24 mouse cellular contexts compared by ENCODE assay signal in genomic region chr17:66090251-66090650, GRCm38 (mm10). TPM values are rescaled to one million over a fixed set of nuclear protein-coding genes. Genes with fewer than 3 reads are reported as not detected.
DNase-seq lines count a peak whose midpoint lies in the region; ATAC-seq and TF ChIP-seq lines count a peak whose summit lies in the region.
"Had no signal": no experiment of that assay in that cellular context is flagged by ENCODE, and none has a peak within 500 bp of the region (broad histone marks: within the 10 kb centered on the region; RNA-seq: fewer than 3 reads in every experiment).

No protein-coding gene starts in this region.

- peaks cover 11% of the 10 kb centered on the region; the same call in 1 of the 2 replicates for H3K79me2 ChIP-seq in liver, adult 2 months (ENCODE audit: control insufficient read depth, insufficient read depth, low read length)

- H3K4me1 ChIP-seq in liver, adult 2 months (ENCODE audit: control insufficient read depth, insufficient read depth, low read length): peaks cover 2% of the 10 kb centered on the region
- no peaks in the 10 kb centered on the region for H3K4me1 ChIP-seq in liver, embryonic 12.5 days
- H3K4me1 ChIP-seq: embryonic facial prominence, embryonic 15.5 days; forebrain, embryonic 10.5 days; forebrain, embryonic 12.5 days had no signal

- H3K27ac ChIP-seq in liver, adult 2 months (replicated peaks; ENCODE audit: insufficient read depth, low read depth, low read length): no peak overlapping the region
- H3K27ac ChIP-seq in liver, embryonic 12.5 days: no peak overlapping the region
- H3K27ac ChIP-seq: embryonic facial prominence, embryonic 13.5 days; embryonic facial prominence, embryonic 15.5 days; forebrain, embryonic 10.5 days; forebrain, embryonic 12.5 days had no signal

- no peaks in the 10 kb centered on the region for H3K9me3 ChIP-seq in liver, embryonic 12.5 days (replicated peaks)
- H3K9me3 ChIP-seq: embryonic facial prominence, embryonic 13.5 days; embryonic facial prominence, embryonic 15.5 days; forebrain, embryonic 10.5 days; forebrain, embryonic 12.5 days had no signal

- DNase-seq in liver, adult 2 months (ENCODE audit: extremely low read depth, low read depth, low spot score): peak; percentile 10
- peak; percentile 56 for DNase-seq in 3T3-L1 (ENCODE audit: low read depth, low spot score)
- DNase-seq in adipocyte (ENCODE audit: low spot score): peak; percentile 45
- no peak for DNase-seq in urinary bladder, postnatal 36 days (ENCODE audit: low spot score in 2 of 2)
- DNase-seq: adrenal gland, adult 2 months; adrenal gland, postnatal 10 days; adrenal gland, postnatal 25 days; cerebellum, adult 11 months; cerebellum, adult 18-20 months; cerebellum, adult 8-10 months; cerebellum, adult 9-11 months; cerebellum, postnatal 14 days; cerebellum, postnatal 36 days; embryo, embryonic 11 days had no signal

- no peaks in the 10 kb centered on the region for H3K27me3 ChIP-seq in liver, adult 2 months (ENCODE audit: control insufficient read depth, insufficient read depth, low read length)
- H3K27me3 ChIP-seq in liver, embryonic 12.5 days (replicated peaks): no peaks in the 10 kb centered on the region
- H3K27me3 ChIP-seq: embryonic facial prominence, embryonic 13.5 days; embryonic facial prominence, embryonic 15.5 days; forebrain, embryonic 12.5 days; Patski had no signal

- no peak for ATAC-seq in liver, embryonic 12.5 days
- ATAC-seq: activated CD4-positive, CD25-positive, alpha-beta regulatory T cell, adult 4 months; forebrain, embryonic 14.5 days; forebrain, embryonic 16.5 days; Patski had no signal

- no peak overlapping the region for H3K4me3 ChIP-seq in liver, adult 2 months (ENCODE audit: insufficient read depth, low read depth, low read length)
- no peak overlapping the region for H3K4me3 ChIP-seq in liver, embryonic 12.5 days
- H3K4me3 ChIP-seq: embryonic facial prominence, embryonic 13.5 days; embryonic facial prominence, embryonic 15.5 days; erythroblast, embryonic 14.5 days; forebrain, embryonic 10.5 days; forebrain, embryonic 12.5 days had no signal

- no peak for TF ChIP-seq CTCF in liver, adult 2 months (IDR thresholded peaks at IDR 0.05; ENCODE audit: low read depth, low read length)

- no peak for TF ChIP-seq POLR2A in liver, adult 2 months (IDR thresholded peaks at IDR 0.05; ENCODE audit: extremely low read depth, insufficient read depth, low read length)

- no peak overlapping the region for H3K9ac ChIP-seq in liver, adult 2 months (ENCODE audit: low read depth, low read length)
- H3K9ac ChIP-seq in liver, embryonic 12.5 days: no peak overlapping the region
- H3K9ac ChIP-seq: embryonic facial prominence, embryonic 13.5 days; embryonic facial prominence, embryonic 15.5 days; forebrain, embryonic 12.5 days had no signal

- H3K36me3 ChIP-seq in liver, adult 2 months (ENCODE audit: control insufficient read depth, insufficient read depth, low read length): peaks cover 21% of the 10 kb centered on the region
- peaks cover 75% of the 10 kb centered on the region for H3K36me3 ChIP-seq in liver, embryonic 12.5 days

- no peak overlapping the region for H3K4me2 ChIP-seq in liver, embryonic 12.5 days
- H3K4me2 ChIP-seq: embryonic facial prominence, embryonic 13.5 days; embryonic facial prominence, embryonic 15.5 days; forebrain, embryonic 12.5 days had no signal

RNA-seq across cellular contexts. Expression of gene Ndufv2, which starts 11.1 kb away (rescaled TPM):
- 154 and 180 TPM in 2 replicates for total RNA-seq in liver, adult 2 months (2014; rRNA removed)
- 55.9 and 60.7 TPM in 2 replicates for polyA plus RNA-seq in liver, adult 2 months (2012; rRNA removed)
- 234 and 239 TPM in 2 replicates for polyA plus RNA-seq in liver, embryonic 12.5 days (2016; fragmentation: Nextera tagmentation; extraction: Ambion mirVana)

RNA-seq across cellular contexts. Expression of gene Ankrd12, which starts 13.4 kb away (rescaled TPM):
- 8.2 and 10.3 TPM in 2 replicates for total RNA-seq in liver, adult 2 months (2014; rRNA removed)
- 0.71 and 0.87 TPM in 2 replicates for polyA plus RNA-seq in liver, adult 2 months (2012; rRNA removed)
- 8.6 and 8.8 TPM in 2 replicates for polyA plus RNA-seq in liver, embryonic 12.5 days (2016; fragmentation: Nextera tagmentation; extraction: Ambion mirVana)

RNA-seq across cellular contexts. Expression of gene Washc1, which starts 21.1 kb away (rescaled TPM):
- total RNA-seq in liver, adult 2 months (2014; rRNA removed): 10.1 and 11.7 TPM in 2 replicates
- 21.1 and 24.9 TPM in 2 replicates for polyA plus RNA-seq in liver, adult 2 months (2012; rRNA removed)
- polyA plus RNA-seq in liver, embryonic 12.5 days (2016; fragmentation: Nextera tagmentation; extraction: Ambion mirVana): 23.0 and 23.9 TPM in 2 replicates

RNA-seq across cellular contexts. Expression of gene Ddx11, which starts 33.1 kb away (rescaled TPM):
- total RNA-seq in liver, adult 2 months (2014; rRNA removed): 3.4 and 6.3 TPM in 2 replicates
- 2.4 and 5.1 TPM in 2 replicates for polyA plus RNA-seq in liver, adult 2 months (2012; rRNA removed)
- polyA plus RNA-seq in liver, embryonic 12.5 days (2016; fragmentation: Nextera tagmentation; extraction: Ambion mirVana): 15.5 and 16.1 TPM in 2 replicates

Comparison
In these comparisons a context has a peak if more than half of its experiments do, and no peak if none do; other contexts are left out.
1. DNase-seq: peak in liver, adult 2 months (single experiment), 3T3-L1 (single experiment) and adipocyte (single experiment); none in urinary bladder, postnatal 36 days (0 of 2).